Mouse (Mus musculus) layer of hippocampus, adult 18-20 months (tissue): Measurements from ENCODE around the gene Cdh15. TPM values are rescaled to one million over a fixed set of nuclear protein-coding genes. Genes with fewer than 3 reads are reported as not detected.

ENCODE experiments used
- DNase-seq, 2 experiments: peaks; one replicate each; pipeline ENCODE4 v3.0.0; 2022; ENCODE audit warnings: low spot score in 2 of 2
- total RNA-seq, 2 experiments: library from RNA; stranded (reverse); gene quantifications; 2 replicates each; pipeline ENCODE4 v1.2.3; 2021

The Cdh15 gene
- total RNA-seq, 2 experiments from 2014 or later, result 0.86 to 1.3 TPM

DNA sequence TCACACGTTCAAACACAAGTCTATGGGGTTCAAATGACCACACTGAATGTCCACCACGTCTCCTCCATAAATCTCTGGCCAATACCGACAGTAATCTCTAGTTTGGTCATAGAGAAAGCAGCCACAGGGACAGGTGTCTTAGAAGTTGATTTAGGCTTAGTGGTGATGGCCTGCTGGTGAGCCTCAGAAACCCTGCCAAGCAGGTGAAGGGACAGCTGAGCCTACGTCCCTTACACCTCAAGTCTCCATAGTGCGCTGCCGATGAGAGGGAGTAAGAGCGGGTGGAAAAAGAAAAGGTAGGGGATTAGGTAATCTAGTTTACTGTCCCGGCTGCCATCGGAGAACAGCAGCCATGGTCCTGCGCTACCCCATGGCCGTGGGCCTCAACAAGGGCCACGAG lies 11.6 kb upstream of the Cdh15 start:
- DNase-seq, result no peak

DNA sequence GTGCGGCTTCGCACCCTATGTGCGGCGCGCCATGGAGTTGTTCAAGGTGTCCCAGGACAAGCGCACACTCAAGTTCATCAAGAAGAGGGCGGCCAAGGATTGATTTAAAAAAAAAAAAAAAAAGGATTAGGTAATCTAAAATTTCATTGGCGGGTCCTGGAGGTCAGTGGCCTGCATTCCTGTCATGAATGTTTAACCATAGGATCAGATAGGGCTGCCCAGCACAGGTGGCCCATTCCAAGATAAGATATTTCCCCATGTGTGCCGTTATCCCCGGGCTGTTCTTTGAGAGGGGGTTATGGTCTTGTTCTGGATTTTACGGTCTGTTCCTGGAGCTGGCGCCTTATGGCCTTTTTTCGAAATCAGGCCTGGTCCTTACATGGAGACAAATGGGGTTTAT lies 11.1 kb upstream of the Cdh15 start:
- no peak for DNase-seq

- DNase-seq, result no peak
Observed at GRCm38 (mm10) chr8:122844161-122844560, 3.6 kb upstream of the Cdh15 start.

- DNase-seq, result no peak
Observed at GRCm38 (mm10) chr8:122845662-122846061, 2.1 kb upstream of the Cdh15 start.

GRCm38 (mm10) chr8:122849152-122849910 lies 1.6 kb downstream of the Cdh15 start:
- no peak for DNase-seq

DNA sequence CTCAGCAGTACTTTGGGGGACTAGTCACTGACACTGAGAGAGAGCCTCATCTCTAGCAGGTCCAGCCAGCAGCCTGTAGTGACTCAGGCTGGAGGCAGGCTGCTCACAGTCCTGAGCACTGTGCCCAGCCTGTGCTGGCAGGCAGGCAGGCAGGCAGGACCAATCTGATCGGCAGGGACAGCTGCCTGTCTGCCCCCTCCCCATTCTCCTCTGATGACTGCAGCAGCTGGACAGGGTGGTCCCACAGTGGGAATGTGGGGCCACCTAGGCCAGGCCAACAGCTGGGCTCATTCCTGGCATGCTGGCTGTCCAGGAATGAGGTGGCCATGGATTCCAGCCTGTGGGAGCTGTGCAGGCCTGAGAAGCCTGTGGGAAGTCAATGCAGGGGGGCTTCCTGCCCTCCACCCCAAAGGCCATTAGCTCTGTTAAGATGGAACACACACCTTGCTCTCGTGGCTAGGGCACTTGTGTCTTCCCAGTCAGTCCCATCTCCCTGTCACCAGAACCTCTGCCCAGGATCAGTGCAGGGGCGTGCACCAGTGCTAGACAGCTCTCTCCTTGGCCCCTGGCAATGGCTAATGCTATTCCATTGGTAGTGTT lies 3.0 kb downstream of the Cdh15 start:
- DNase-seq, result no peak

- DNase-seq, result no peak
Observed at GRCm38 (mm10) chr8:122851692-122852545, 4.2 kb downstream of the Cdh15 start.

DNA sequence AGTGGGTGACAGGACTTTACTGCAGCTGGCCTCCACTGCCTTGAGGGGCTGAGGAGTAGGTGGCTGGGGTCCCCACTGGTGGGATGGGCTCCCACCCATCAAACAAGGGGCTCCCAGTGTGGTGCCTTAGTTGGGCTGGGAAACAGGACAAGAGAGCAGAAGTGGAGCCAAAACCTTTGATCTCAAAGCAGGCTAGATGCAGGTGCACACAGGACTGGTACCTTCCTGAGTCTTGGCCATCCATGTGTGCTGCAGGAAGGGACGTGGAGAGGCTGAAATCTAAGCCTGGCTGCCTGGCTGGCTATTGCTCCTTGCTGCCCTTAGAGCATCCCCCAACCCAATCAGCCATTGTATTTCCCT lies 4.8 kb downstream of the Cdh15 start:
- DNase-seq, result no peak

DNA sequence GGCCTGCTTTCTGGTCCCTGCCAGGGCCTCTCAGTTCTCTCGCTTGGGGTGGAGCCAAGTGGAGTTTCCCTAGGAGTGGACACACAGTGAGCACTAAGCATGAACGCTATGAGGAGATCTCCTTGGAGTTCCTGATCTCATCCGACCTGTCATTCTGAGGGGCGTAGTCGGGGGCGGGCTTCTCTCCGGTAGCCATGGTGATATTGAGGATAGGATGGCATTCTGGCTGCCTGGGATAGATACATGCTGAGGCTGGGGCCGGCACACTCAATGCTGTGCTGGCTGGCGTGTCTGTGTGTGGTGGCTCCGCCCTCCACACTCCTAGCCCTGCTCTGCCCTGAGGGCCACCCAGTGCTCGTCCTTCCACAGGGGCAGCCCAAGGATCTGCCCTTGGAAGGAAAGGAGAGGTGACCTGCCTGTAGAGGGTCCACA lies 5.6 kb downstream of the Cdh15 start:
- DNase-seq, result peak in 1 of 2 experiments; percentile 44

DNA sequence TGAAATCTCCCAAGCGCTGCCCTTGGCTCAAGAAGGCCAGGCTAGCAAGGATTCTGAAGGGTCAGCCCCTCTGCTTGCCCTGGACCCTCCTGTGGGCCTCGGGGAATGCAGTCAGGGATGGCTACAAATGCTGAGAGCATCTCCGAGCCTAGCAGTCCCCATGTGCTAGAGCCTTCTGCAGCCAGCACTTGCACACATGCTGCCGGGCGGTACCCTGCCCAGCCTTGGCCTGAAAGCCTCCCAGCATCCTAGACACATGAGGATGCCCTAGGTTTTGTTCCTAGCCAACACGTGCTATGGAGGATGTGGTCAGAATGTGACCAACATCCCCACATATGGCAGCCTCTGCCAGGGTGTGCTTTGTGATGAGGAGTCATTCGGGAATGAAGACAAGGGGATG lies 6.6 kb downstream of the Cdh15 start:
- no peak for DNase-seq

DNA sequence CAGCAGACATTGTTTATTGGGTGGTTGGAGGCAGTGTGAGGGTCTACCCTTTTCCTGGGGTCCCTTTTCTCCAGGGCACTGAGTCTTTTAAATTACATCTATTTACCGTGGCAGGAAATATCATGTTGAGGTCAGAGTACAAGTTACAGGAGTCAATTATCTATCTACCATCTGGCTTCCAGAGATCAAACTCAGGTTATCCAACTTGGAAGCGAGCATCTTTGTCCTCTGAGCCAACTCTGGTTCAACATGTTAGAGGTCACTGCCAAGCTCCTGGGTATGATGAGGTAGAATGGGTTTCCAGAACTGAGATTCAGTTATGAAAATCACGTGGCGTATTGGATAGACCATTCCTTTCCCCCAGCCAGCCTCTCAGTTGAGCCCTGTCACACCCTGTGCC lies 7.4 kb downstream of the Cdh15 start:
- no peak for DNase-seq

DNA sequence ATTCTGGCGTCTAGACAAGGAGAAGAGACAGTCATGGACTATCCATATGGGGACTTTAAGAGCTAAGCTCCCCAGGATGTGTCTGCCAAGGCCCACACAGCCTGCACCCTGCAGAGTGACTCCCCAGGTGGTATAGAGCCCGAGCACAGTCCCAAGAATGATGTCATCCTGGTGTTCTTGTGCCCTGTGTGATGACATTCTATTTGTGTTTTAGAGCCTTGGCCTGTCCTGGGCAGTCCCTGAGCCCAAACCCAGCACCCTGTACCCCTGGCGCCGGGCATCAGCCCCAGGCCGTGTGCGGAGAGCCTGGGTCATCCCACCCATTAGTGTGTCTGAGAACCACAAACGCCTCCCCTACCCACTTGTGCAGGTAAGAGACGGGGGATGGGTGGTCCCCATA lies 8.5 kb downstream of the Cdh15 start:
- DNase-seq, result no peak

- DNase-seq, result no peak
Observed at GRCm38 (mm10) chr8:122859843-122860242, 12.1 kb downstream of the Cdh15 start.

- no peak for DNase-seq
Observed at GRCm38 (mm10) chr8:122864719-122865129, 17.0 kb downstream of the Cdh15 start.

- DNase-seq, result no peak
Observed at GRCm38 (mm10) chr8:122865441-122865840, 17.7 kb downstream of the Cdh15 start.

GRCm38 (mm10) chr8:122866231-122866630 lies 18.5 kb downstream of the Cdh15 start:
- DNase-seq, result no peak

DNA sequence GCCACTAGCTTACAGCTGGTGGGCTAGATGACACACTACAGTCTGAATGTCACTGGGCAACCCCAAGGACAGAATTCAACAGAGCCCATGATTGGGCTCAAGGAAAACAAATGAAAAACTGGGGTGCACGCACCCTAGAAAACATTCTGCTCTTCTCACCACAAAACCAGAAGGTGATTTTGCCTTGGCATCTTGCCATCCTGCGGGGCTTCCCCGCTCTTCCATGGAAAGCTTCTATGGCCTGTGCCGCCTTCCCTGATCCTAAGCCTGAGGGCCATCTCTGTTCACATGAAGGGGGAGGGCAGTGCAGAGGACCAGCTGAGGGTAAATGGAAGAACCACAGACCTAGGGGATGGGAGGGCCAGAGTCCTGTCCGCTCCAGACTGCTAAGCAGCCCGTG lies 20.2 kb downstream of the Cdh15 start:
- DNase-seq, result no peak

DNA sequence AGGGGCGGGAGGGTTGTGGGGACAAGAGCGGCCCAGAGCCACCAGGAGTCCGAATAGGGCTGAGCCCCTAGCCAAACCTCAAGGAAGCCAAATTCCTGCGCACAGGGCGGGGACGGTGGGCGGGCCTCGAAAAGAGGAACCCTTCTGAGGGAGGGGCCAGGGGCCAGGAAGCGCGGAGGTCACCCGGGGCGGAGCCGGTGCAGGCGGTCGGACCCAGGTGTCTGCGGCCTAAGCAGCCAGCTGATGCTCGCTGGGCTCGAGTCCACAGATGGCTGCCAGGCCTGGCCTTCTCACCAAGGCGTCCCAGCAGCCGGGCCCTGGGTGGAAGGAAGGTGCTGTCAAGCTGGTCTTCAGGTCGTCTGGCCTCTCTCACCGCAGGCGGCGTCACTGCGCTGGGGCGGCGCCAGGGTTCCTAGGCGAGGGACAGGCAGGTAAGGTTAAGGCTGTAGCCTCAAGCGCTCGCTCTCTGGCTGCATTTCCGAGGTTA lies 22.7 kb downstream of the Cdh15 start:
- no peak for DNase-seq

- no peak for DNase-seq
Observed at GRCm38 (mm10) chr8:122871663-122872062, 23.9 kb downstream of the Cdh15 start.

GRCm38 (mm10) chr8:122873171-122873570 lies 25.4 kb downstream of the Cdh15 start:
- no peak for DNase-seq

- DNase-seq, result no peak
Observed at GRCm38 (mm10) chr8:122875186-122875585, 27.4 kb downstream of the Cdh15 start.

DNA sequence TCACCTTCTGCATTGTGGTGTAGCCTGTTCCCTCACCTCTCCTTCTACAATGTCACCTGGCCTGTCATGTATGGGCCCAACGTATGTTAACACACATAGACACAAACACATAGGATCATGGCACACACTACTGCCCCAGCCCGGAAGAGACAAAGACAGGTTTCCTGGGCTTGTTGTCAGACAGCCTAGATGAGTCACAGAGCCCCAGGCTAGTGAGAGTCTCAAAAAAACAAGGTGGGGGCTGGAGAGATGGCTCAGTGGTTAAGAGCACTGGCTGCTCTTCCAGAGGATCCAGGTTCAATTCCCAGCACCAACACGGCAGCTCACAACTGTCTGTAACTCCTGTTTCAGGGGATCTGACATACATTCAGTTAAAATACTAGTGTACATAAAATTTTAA lies 30.5 kb downstream of the Cdh15 start:
- DNase-seq, result no peak
